Mouse (Mus musculus) large intestine, adult 2 months (tissue): ENCODE data around the gene Klhl3. TPM values are rescaled to one million over a fixed set of nuclear protein-coding genes. Genes with fewer than 3 reads are reported as not detected.

Experiments
- DNase-seq: peaks from one replicate; pipeline ENCODE4 v3.0.0-alpha.2; 2012; ENCODE audit warnings: low read depth, low spot score
- WGBS: fragments of 180-500 bp; shearing (Covaris S2); methylation state at CpG from one replicate; pipeline ENCODE4 v1.1.7; 2018; 5-methylcytosine and 5-hydroxymethylcytosine counted together
- polyA plus RNA-seq: library from polyadenylated mRNA; depleted of rRNA; stranded (reverse); fragments of >200 nt; gene quantifications from 2 replicates; pipeline ENCODE4 v1.2.3, GENCODE M21; 2012

The Klhl3 gene
- polyA plus RNA-seq, 1 experiment: 0.27 TPM

DNA sequence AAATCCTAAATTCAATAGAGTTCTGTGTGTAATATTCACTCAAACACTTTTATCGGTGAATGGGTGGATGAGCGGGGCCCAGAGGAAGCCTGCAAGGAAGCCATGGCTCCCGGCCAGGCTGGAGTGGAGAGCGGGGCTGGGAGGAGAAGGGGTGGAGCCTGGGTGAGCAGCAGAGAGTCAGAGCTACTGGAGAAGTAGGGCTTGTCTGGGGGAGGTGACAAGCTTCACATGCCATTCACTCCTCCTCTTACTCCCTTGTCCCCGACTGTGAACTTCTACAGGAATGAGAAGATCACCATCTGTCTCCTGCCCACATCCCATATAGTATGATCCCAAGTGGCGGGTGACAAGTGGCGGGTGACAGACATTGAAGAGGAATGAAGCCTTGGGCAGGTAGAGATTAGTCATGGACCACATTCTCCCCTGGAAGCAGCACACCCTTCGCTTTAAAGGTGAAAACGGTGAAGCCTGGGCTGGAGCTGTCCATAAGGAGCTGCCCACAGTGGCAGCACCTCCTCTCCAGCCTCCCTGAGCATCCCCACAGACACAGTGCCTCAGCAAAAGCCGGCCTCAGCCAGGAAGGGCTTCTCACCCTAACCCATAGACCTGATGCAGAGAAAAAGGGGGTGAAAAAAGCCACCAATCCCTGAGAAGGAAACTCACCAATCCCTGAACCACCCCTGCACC is 77.8 kb downstream of the Klhl3 start:
- no peak for DNase-seq
- WGBS: 57% methylated on average over 10 of the region's 10 CpGs

DNA sequence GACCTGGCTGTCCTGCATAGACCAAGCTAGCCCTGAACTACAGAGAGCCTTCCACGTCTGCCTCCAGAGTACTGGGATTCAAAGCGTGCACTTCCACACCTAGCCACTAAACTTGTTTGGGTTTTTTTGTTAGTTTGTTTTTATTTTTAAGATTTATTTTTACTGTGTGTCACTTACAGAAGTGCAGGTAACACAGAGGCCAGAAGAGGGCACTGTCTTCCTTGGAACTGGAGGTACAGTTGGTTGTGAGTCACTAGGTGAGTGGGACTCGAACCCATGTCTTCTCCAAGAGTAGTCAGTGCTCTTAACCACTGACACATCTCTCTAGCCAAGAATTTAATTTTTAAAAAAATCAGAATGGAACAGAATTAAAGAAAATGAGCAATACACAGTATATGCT is 78.4 kb downstream of the Klhl3 start:
- 90% methylated on average over 3 of the region's 3 CpGs for WGBS
- DNase-seq: no peak

DNA sequence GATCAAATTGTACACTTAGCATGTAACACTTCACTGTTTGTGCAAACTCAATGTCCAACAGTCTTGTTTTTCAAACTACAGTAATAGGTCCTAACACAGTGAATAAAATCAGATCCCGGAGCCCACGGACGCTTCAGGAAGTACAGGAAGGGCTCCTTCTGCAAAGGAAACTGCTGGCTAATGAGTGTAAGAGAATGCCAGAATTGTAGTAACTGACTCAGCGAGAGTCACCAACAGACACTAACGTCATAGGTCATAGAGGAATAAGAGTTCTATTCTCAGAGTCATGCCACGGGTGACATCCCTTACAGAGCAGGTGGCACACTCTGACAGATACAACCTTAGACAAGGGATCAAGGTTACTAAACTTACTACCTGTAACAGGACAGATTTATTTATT is 78.9 kb downstream of the Klhl3 start:
- WGBS: 87% methylated on average over 6 of the region's 6 CpGs

DNA sequence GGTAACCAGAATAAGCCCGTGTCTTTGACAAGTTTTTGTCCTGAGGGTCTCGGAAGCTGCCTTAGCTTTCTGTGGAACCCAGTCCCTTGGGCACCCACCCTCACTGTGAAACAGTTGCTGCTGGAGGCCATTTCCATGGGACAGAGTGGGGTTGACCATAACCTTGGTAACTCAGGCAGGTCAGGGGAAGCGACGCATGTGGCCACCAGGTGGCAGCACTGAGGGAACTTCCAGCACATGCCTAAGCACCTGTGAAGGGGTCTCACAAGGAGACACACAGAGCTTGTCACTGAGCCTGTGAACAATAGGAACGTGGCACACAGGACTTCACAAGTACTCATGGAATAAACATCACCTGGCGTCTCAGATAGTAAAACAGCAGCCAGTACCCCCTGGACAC is 81.6 kb downstream of the Klhl3 start:
- 47% methylated on average over 6 of the region's 6 CpGs for WGBS
- DNase-seq: no peak

More for the DNA sequence above, 78.9 kb downstream of the Klhl3 start:
- no peak for DNase-seq

- 90% methylated on average over 8 of the region's 8 CpGs for WGBS
- DNase-seq: no peak
Observed at GRCm38 (mm10) chr13:58027115-58027514, 86.3 kb downstream of the Klhl3 start.

DNA sequence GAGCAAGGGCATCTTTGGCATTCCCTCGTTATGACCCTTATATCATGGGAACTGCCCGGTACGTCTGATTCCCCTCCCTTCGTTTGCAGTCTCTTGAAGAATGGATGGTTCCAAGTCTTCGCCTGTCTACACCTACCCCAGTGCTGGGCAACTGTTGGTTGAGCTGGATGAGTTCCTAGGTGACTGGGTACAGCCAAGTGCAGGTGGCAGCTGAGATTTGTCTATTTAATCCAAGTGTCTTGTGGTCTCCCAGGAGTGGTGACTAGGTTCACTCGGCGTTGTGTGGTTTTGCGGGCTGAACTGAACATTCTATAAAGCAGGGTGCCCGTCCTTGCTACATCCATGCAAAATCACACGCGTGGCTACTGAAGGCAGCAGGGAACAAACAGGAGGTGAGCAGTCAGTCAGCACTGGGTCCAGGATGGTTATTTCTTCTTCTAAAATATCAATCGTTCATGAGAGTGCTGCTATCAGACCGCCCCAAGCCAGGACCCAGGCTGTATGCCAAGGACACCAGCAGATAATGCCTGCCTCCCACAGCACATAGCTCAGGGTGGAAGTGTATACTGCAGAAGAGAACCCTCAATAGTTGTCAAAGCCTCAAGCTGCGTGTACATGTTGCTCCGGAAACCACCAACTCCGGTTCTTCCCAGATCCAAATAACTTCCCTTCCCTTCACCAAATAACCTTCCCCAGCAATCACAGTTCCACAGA is 87.5 kb downstream of the Klhl3 start:
- 91% methylated on average over 16 of the region's 16 CpGs for WGBS
- DNase-seq: no peak

DNA sequence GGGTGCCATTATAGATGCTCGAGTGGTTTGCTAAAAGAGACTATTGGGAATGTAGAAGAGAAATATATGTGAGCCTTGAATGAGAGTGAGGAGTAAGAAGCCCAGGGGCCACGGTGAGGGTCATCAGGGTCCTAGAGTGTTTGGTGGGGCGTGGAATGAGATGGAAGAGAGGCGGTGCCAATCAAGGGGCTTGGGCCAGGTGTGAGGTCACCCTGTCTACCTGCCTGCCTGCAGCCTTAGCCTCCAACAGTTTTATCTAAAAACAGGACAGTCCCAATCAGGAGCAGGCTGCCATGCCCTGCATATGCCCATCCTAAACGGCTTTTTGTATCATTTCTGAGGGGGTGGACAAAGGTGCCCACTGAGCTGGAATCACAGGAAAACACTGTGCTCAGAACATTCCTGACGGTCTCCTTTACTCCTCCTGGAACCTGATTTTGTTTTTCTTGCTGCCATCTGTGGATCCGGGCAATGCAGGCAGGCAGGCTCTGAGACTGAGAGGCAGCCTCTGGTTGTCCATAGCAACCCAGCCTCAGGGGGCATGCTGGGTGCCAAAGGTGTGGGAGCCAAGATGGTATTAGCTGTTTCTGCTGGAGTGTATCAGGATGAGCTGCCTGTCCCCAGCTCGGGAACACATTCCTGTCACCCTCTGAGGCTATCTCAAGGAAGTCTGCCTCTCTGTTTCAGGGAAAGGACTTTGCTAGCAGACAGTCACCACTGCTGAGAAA is 89.5 kb downstream of the Klhl3 start:
- DNase-seq: no peak
- 84% methylated on average over 8 of the region's 8 CpGs for WGBS

DNA sequence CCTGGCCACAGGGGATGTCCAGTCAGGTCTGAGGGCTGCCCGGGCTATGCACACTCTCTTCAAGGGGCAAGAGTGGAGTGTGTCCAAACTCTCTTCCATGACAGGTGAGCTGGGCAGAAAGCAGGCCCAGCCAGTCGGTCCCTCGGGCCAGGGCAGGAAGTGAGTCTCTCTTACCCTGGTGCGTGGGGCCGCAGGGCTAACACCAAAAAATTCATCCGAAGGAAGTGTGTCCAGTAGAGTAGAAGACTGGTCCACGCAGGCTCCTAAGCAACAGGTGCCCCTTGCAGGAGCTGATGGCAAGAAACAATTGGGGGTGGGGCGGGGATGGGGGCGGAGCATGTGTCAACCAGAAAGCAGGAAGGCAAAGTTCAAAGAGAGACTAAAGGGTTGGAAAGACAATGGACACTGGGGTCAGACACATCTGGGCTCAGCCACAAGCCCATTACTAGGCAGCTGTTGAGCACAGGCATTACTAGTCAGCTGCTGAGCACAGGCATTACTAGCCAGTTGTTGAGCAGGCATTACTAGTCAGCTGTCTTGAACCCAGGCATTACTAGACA is 90.3 kb downstream of the Klhl3 start:
- DNase-seq: no peak
- WGBS: 78% methylated on average over 9 of the region's 9 CpGs

GRCm38 (mm10) chr13:58020428-58020827 is 93.0 kb downstream of the Klhl3 start:
- no peak for DNase-seq
- WGBS: 85% methylated on average over 10 of the region's 10 CpGs

- DNase-seq: no peak
- WGBS: 76% methylated on average over 6 of the region's 6 CpGs
Observed at GRCm38 (mm10) chr13:58017298-58017697, 96.1 kb downstream of the Klhl3 start.

DNA sequence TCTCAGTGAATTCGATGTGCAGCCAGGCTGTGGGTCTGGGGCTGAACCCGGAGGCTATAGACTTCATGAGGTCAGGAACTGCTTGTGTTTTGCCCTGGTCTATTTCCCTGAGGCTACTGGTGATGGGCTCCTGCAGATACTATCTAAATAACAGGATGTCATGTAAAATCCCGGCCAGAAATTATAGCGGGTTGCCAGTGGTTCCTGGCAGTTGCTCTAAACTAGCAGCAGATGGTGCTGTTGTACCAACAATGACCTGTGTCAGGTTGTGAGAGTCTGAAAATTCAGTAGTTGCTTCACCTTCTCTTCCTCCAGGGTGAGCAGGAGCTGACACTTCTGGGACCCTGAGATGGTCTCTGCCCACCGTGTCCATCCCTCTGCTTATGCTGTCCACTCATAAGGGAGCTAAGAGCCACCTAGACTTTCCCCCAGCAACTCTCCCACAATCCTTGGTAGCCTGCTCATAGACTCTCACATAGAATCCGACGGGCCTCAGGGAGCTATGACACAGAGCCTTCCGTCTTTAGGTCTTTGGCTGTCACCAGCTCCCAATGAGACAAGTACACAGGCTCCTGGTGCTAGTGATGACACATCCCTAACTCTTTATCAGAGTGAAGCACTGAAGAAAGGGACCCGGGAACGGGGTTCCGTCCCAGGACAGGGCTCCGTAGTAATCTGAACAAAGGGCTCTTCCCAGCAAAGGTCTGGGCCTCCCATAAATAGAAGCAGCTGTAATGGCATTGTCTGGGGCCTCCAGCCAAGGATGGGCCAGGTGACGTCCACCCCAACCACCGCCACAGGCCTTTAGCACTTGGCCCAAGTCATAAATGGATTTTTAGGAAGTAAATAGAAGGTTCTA is 101.1 kb downstream of the Klhl3 start:
- 64% methylated on average over 14 of the region's 14 CpGs for WGBS
- peak; percentile 14 for DNase-seq

- WGBS: 72% methylated on average over 2 of the region's 2 CpGs
- DNase-seq: no peak
Observed at GRCm38 (mm10) chr13:58011526-58011925, 101.9 kb downstream of the Klhl3 start.

DNA sequence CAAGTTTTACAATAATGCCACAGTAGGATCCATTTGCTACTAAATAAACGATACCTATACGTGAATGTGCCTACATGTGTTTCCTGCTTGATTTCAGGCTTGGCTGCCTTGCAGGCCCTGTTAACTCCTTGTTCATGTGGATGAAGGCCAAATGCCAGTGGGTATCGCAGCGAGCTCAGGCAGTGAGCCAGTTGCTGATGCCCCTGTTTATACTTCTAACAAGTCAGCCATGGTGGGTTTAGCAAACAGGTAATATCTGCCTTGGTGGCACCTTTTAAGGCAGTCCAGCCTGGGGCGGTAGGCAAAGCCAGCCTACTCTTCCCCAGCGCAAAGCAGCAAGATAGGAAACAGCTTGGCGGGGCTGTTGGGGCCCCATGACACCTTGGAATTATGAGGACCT is 103.0 kb downstream of the Klhl3 start:
- WGBS: 90% methylated on average over 7 of the region's 7 CpGs
- no peak for DNase-seq

DNA sequence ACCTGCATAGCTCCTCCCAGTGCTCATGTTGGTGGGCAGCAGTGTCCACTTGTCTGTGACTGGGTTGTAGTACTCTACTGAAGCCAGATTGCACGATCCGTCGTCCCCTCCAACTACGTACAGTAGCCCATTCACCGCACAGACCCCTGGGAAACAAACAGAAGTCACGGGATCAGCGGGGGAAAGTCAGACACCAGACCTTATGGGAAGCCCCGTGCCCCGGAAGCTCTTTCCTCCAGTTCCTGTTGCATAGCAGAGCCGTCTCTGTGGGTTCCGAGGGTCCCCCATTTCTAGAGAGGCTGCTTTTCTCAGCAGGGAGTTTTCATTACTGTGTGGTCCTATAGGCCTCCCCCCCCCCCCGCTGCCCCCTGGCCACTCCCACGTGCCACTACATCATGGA is 104.1 kb downstream of the Klhl3 start:
- DNase-seq: no peak
- WGBS: 86% methylated on average over 13 of the region's 13 CpGs

- no peak for DNase-seq
- whole genome bisulfite sequencing: 87% methylated on average over 5 of the region's 5 CpGs
Observed at GRCm38 (mm10) chr13:58008038-58008364, 105.4 kb downstream of the Klhl3 start.

GRCm38 (mm10) chr13:58007256-58008037 is 105.9 kb downstream of the Klhl3 start:
- WGBS: 66% methylated on average over 16 of the region's 16 CpGs
- no peak for DNase-seq

GRCm38 (mm10) chr13:58001792-58002191 is 111.6 kb downstream of the Klhl3 start:
- no peak for DNase-seq
- WGBS: 91% methylated on average over 3 of the region's 3 CpGs

- no peak for DNase-seq
- WGBS: 30% methylated on average over 11 of the region's 11 CpGs
Observed at GRCm38 (mm10) chr13:57996536-57996935, 116.9 kb downstream of the Klhl3 start.

DNA sequence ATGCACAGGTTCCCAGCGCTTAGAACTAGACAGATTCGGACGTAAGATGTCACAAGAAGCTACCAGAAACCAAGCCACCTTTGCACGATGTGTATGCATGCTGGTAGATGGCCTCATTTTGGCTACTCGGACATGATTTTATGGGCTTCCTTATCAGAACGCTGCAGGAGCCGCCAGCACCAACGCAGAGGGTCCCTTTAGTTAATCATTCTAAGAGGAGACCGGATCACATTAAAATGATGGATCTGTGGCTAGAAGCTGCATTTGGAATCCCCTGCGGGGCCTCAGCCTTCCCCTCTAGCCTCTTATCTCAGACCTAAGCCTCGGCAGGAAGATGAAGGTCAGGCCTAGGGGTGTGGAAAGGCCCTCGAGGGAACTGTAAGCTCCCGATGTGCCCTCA is 117.5 kb downstream of the Klhl3 start:
- 12% methylated on average over 13 of the region's 13 CpGs for WGBS
- no peak for DNase-seq
